Mouse (Mus musculus): Measurements from ENCODE around the gene Adam30. TPM values are rescaled to one million over a fixed set of nuclear protein-coding genes. Genes with fewer than 3 reads are reported as not detected.

Gene Adam30
- total and polyA plus RNA-seq, 2 experiments from 2014 or later: not detected

- no peak for DNase-seq
- WGBS: 40% methylated on average over 10 of the region's 10 CpGs
Observed at GRCm38 (mm10) chr3:98210860-98211259, 50.4 kb downstream of the Adam30 start.

GRCm38 (mm10) chr3:98211301-98212081 is 51.1 kb downstream of the Adam30 start:
- no peak overlapping the region for H3K9ac ChIP-seq
- peak overlapping the region; percentile 60 for H3K27ac ChIP-seq (ENCODE audit: low read depth, low read length)
- ATAC-seq: peak; percentile 97
- 21% methylated on average over 7 of the region's 7 CpGs for WGBS
- peak; percentile 78 for DNase-seq
- no peak for TF ChIP-seq CTCF (IDR thresholded peaks at IDR 0.05; ENCODE audit: low read depth)
- H3K4me1 ChIP-seq (ENCODE audit: insufficient read depth): peaks cover 12% of the 10 kb centered on the region
- no peaks in the 10 kb centered on the region for H3K36me3 ChIP-seq (ENCODE audit: insufficient read depth)
- no peaks in the 10 kb centered on the region for H3K9me3 ChIP-seq (ENCODE audit: low read length)
- no peak overlapping the region for H3K4me2 ChIP-seq (ENCODE audit: low read depth)
- no peaks in the 10 kb centered on the region for H3K27me3 ChIP-seq (ENCODE audit: insufficient read depth, low read length)
- H3K4me3 ChIP-seq (ENCODE audit: low read depth, low read length): no peak overlapping the region

More at GRCm38 (mm10) chr3:98210860-98211259, 50.4 kb downstream of the Adam30 start:
- H3K9me3 ChIP-seq (ENCODE audit: low read length): no peaks in the 10 kb centered on the region
- no peak overlapping the region for H3K4me3 ChIP-seq (ENCODE audit: low read depth, low read length)
- peak overlapping the region; percentile 60; the same call in 1 of the 2 replicates for H3K27ac ChIP-seq (ENCODE audit: low read depth, low read length)
- H3K4me1 ChIP-seq (ENCODE audit: insufficient read depth): peaks cover 12% of the 10 kb centered on the region
- no peaks in the 10 kb centered on the region for H3K36me3 ChIP-seq (ENCODE audit: insufficient read depth)
- no peak overlapping the region for H3K4me2 ChIP-seq (ENCODE audit: low read depth)
- no peak for TF ChIP-seq CTCF (IDR thresholded peaks at IDR 0.05; ENCODE audit: low read depth)
- no peaks in the 10 kb centered on the region for H3K27me3 ChIP-seq (ENCODE audit: insufficient read depth, low read length)
- ATAC-seq: peak; percentile 25; the same call in 1 of the 2 replicates
- no peak overlapping the region for H3K9ac ChIP-seq

Other genes with a start within 250 kb of the Adam30 start
- 16.6 and 28.4 TPM in 2 replicates for gene Notch2, start 147.1 kb upstream of the Adam30 start, total RNA-seq (2014; rRNA removed)
- gene Notch2, start 147.1 kb upstream of the Adam30 start, polyA plus RNA-seq (2015; fragmentation: Nextera tagmentation; extraction: Ambion mirVana): 5.9 and 8.1 TPM in 2 replicates
- gene Reg4, start 61.5 kb downstream of the Adam30 start, total RNA-seq (2014; rRNA removed): not detected in 2 replicates
- gene Reg4, start 61.5 kb downstream of the Adam30 start, polyA plus RNA-seq (2015; fragmentation: Nextera tagmentation; extraction: Ambion mirVana): not detected in 2 replicates
- 22.5 and 26.9 TPM in 2 replicates for gene Hmgcs2, start 119.8 kb downstream of the Adam30 start, total RNA-seq (2014; rRNA removed)
- 30.0 and 33.6 TPM in 2 replicates for gene Hmgcs2, start 119.8 kb downstream of the Adam30 start, polyA plus RNA-seq (2015; fragmentation: Nextera tagmentation; extraction: Ambion mirVana)
- gene Phgdh, start 179.4 kb downstream of the Adam30 start, total RNA-seq (2014; rRNA removed): 139 and 151 TPM in 2 replicates
- gene Phgdh, start 179.4 kb downstream of the Adam30 start, polyA plus RNA-seq (2015; fragmentation: Nextera tagmentation; extraction: Ambion mirVana): 149 and 160 TPM in 2 replicates
- 34.2 and 38.6 TPM in 2 replicates for gene Zfp697, start 221.8 kb downstream of the Adam30 start, total RNA-seq (2014; rRNA removed)
- gene Zfp697, start 221.8 kb downstream of the Adam30 start, polyA plus RNA-seq (2015; fragmentation: Nextera tagmentation; extraction: Ambion mirVana): 17.4 and 17.7 TPM in 2 replicates